Mouse (Mus musculus): ENCODE results near the gene Acsm5. TPM values are rescaled to one million over a fixed set of nuclear protein-coding genes. Genes with fewer than 3 reads are reported as not detected.

The Acsm5 gene
- total and polyA plus RNA-seq, 3 experiments, result not detected

DNA sequence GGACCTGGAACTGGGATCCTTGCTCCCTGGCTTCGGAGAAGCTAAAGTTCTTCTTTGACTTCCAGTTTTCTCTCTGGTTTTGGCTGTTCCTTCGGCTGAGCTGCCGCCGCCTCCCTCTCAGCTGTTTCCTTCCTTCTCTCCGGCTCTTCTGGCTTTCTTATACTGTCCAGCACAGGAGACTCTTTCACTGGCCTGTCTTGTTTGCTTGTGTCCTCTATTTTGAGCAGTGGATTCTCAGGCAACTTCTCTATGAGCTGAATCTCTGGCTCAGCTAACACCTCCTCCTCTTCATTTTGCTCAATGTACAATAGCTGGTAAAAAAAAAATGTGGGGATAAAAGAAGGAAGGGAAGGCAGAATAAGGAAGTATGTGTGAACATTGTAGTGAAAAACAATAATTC lies 32.6 kb upstream of the Acsm5 start:
- TF ChIP-seq UBTF (IDR thresholded peaks at IDR 0.05; ENCODE audit: borderline replicate concordance, insufficient read depth, low read depth, low read length) (no peak), NRF1 (IDR thresholded peaks at IDR 0.05; ENCODE audit: insufficient read depth, low read depth, low read length, poor library complexity, severe bottlenecking) (no peak), ZKSCAN1 (IDR thresholded peaks at IDR 0.05; ENCODE audit: low read depth, low read length) (no peak), MXI1 (IDR thresholded peaks at IDR 0.05; ENCODE audit: low read depth, low read length) (no peak), RCOR1 (IDR thresholded peaks at IDR 0.05; ENCODE audit: low read depth, low read length) (no peak), ZMIZ1 (IDR thresholded peaks at IDR 0.05; ENCODE audit: low read depth, low read length) (no peak), HCFC1 (IDR thresholded peaks at IDR 0.05; ENCODE audit: low read depth, low read length) (no peak), USF2 (IDR thresholded peaks at IDR 0.05; ENCODE audit: borderline replicate concordance in 1 of 2, insufficient read depth in 1 of 2, low read depth in 1 of 2, low read length in 2 of 2) (no peak), MYC (IDR thresholded peaks at IDR 0.05; ENCODE audit: low read depth, low read length) (no peak)

DNA sequence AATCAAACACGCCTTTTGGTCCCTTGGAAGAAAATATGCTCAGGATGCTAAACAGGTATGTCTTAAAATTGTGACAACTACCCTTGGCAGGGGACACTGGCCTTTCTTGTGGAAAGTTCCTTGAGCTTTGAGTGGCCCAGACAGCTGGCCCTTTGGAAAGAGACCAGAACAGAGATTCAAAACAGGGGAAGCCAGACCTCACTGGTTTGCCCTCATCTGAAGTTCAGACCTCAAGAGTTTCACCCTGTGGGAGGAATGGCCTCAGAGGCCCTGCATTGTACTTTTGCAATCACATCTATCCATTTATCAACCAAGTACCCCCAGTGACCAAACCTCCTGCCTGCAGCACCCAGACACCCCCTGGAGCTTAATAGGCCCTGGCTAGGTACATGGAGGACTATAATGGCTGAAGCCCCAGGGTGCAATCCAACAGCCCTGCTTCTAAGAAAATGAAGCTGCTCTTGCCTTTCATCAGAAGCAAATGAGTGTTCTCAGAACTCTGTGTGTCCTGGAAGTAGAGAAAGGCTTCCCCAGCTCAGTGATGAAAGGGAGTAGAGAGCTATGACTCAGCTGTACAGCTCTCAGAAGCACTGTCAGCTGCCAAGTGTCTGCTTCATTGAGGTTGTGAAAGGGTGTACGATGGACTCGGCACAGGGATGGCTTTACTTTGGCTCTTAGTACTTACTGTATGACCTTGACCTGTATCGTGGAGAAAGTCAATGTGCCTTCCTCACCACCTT lies 29.1 kb upstream of the Acsm5 start:
- H3K79me2 ChIP-seq (ENCODE audit: control insufficient read depth, insufficient read depth, low read length, poor library complexity), result no peaks in the 10 kb centered on the region
- H3K4me1 ChIP-seq (ENCODE audit: control insufficient read depth in 1 of 2, insufficient read depth in 2 of 2, low read length in 2 of 2), result no peaks in the 10 kb centered on the region
- H3K27ac ChIP-seq (ENCODE audit: control insufficient read depth, low read depth, low read length), result no peak overlapping the region
- H3K36me3 ChIP-seq (ENCODE audit: control insufficient read depth in 1 of 2, insufficient read depth in 2 of 2, low read length in 2 of 2), result no peaks in the 10 kb centered on the region
- H3K9me3 ChIP-seq (replicated peaks; ENCODE audit: insufficient read depth, low read length), result no peaks in the 10 kb centered on the region
- H3K4me3 ChIP-seq (ENCODE audit: control insufficient read depth in 1 of 2, insufficient read depth in 1 of 2, low read depth in 2 of 2, low read length in 2 of 2), result no peak overlapping the region
- DNase-seq (ENCODE audit: low read depth, low spot score), result no peak
- TF ChIP-seq ZC3H11A (IDR thresholded peaks at IDR 0.05; ENCODE audit: low read depth, low read length) (no peak), ETS1 (IDR thresholded peaks at IDR 0.05; ENCODE audit: low read depth, low read length) (no peak), RCOR1 (IDR thresholded peaks at IDR 0.05; ENCODE audit: low read depth, low read length) (no peak), SMC3 (IDR thresholded peaks at IDR 0.05; ENCODE audit: low read depth, low read length) (no peak), USF1 (IDR thresholded peaks at IDR 0.05; ENCODE audit: low read depth, low read length) (no peak)
- no peaks in the 10 kb centered on the region for H3K27me3 ChIP-seq (ENCODE audit: control insufficient read depth in 1 of 2, insufficient read depth in 2 of 2, low read length in 2 of 2)
- H3K9ac ChIP-seq (ENCODE audit: control insufficient read depth, low read depth, low read length, poor library complexity, severe bottlenecking), result no peak overlapping the region

More for the DNA sequence above, 32.6 kb upstream of the Acsm5 start:
- Histone ChIP-seq H3K79me2 (ENCODE audit: control insufficient read depth, insufficient read depth, low read length, poor library complexity) (no peaks in the 10 kb centered on the region), H3K36me3 (ENCODE audit: control insufficient read depth in 1 of 2, insufficient read depth in 2 of 2, low read length in 2 of 2) (no peaks in the 10 kb centered on the region), H3K4me1 (ENCODE audit: control insufficient read depth in 1 of 2, insufficient read depth in 2 of 2, low read length in 2 of 2) (no peaks in the 10 kb centered on the region), H3K4me3 (ENCODE audit: control insufficient read depth in 1 of 2, insufficient read depth in 1 of 2, low read depth in 2 of 2, low read length in 2 of 2) (no peak overlapping the region), H3K9ac (ENCODE audit: control insufficient read depth, low read depth, low read length, poor library complexity, severe bottlenecking) (no peak overlapping the region), H3K27ac (ENCODE audit: control insufficient read depth, low read depth, low read length) (no peak overlapping the region), H3K27me3 (ENCODE audit: control insufficient read depth in 1 of 2, insufficient read depth in 2 of 2, low read length in 2 of 2) (no peaks in the 10 kb centered on the region), H3K9me3 (replicated peaks; ENCODE audit: insufficient read depth, low read length) (no peaks in the 10 kb centered on the region)
- DNase-seq (ENCODE audit: low read depth, low spot score), result no peak
